Mouse (Mus musculus): ENCODE results near the gene Plcg2. TPM values are rescaled to one million over a fixed set of nuclear protein-coding genes. Genes with fewer than 3 reads are reported as not detected.

The Plcg2 gene
- polyA plus RNA-seq, 1 experiment from 2014 or later: 1.8 TPM

Other genes starting within 250 kb of the Plcg2 start
- gene Cmip, start 241.2 kb upstream of the Plcg2 start, polyA plus RNA-seq (2014; fragmentation: Nextera tagmentation; extraction: Ambion mirVana): 27.0 and 31.9 TPM in 2 replicates
- gene Sdr42e1, start 175.4 kb downstream of the Plcg2 start, polyA plus RNA-seq (2014; fragmentation: Nextera tagmentation; extraction: Ambion mirVana): 0.74 and 1.1 TPM in 2 replicates
- not detected in 2 replicates for gene Hsd17b2, start 203.6 kb downstream of the Plcg2 start, polyA plus RNA-seq (2014; fragmentation: Nextera tagmentation; extraction: Ambion mirVana)

Data from hindbrain, embryonic 11.5 days (tissue).